Mouse (Mus musculus): ENCODE data around the gene Carnmt1.

Carnmt1 gene

GRCm38 (mm10) chr19:18653058-18653457 lies 17.5 kb upstream of the Carnmt1 start:
- DNase-seq (ENCODE audit: inconsistent age in 2 of 2, low spot score in 1 of 2), result peak in 1 of 2 experiments; percentile 49

GRCm38 (mm10) chr19:18654330-18654729 lies 16.2 kb upstream of the Carnmt1 start:
- no peak for DNase-seq (ENCODE audit: inconsistent age in 2 of 2, low spot score in 1 of 2)

GRCm38 (mm10) chr19:18654984-18655383 lies 15.6 kb upstream of the Carnmt1 start:
- no peak for DNase-seq (ENCODE audit: inconsistent age in 2 of 2, low spot score in 1 of 2)

- DNase-seq (ENCODE audit: inconsistent age in 2 of 2, low spot score in 1 of 2), result no peak
These were observed 14.6 kb upstream of the Carnmt1 start for GRCm38 (mm10) chr19:18655999-18656398.

GRCm38 (mm10) chr19:18658473-18658872 lies 12.1 kb upstream of the Carnmt1 start:
- DNase-seq (ENCODE audit: inconsistent age in 2 of 2, low spot score in 1 of 2), result peak in 1 of 2 experiments; percentile 53

GRCm38 (mm10) chr19:18659349-18659748 lies 11.2 kb upstream of the Carnmt1 start:
- no peak for DNase-seq (ENCODE audit: inconsistent age in 2 of 2, low spot score in 1 of 2)

GRCm38 (mm10) chr19:18660466-18660865 lies 10.1 kb upstream of the Carnmt1 start:
- DNase-seq (ENCODE audit: inconsistent age in 2 of 2, low spot score in 1 of 2), result no peak

GRCm38 (mm10) chr19:18661683-18662082 lies 8.9 kb upstream of the Carnmt1 start:
- DNase-seq (ENCODE audit: inconsistent age in 2 of 2, low spot score in 1 of 2), result no peak

- DNase-seq (ENCODE audit: inconsistent age in 2 of 2, low spot score in 1 of 2), result no peak
These were observed 6.7 kb upstream of the Carnmt1 start for GRCm38 (mm10) chr19:18663904-18664303.

- no peak for DNase-seq (ENCODE audit: inconsistent age in 2 of 2, low spot score in 1 of 2)
These were observed 3.6 kb upstream of the Carnmt1 start for GRCm38 (mm10) chr19:18666966-18667365.

- no peak for DNase-seq (ENCODE audit: inconsistent age in 2 of 2, low spot score in 1 of 2)
These were observed 1.0 kb upstream of the Carnmt1 start for GRCm38 (mm10) chr19:18669551-18669950.

- peak; percentile 66 to 87 for DNase-seq (ENCODE audit: inconsistent age in 2 of 2, low spot score in 1 of 2)
These were observed 635 bp downstream of the Carnmt1 start for GRCm38 (mm10) chr19:18671056-18671741.

- DNase-seq (ENCODE audit: inconsistent age in 2 of 2, low spot score in 1 of 2), result peak in 1 of 2 experiments; percentile 42
These were observed 1.9 kb downstream of the Carnmt1 start for GRCm38 (mm10) chr19:18672498-18672897.

- peak in 1 of 2 experiments; percentile 41 for DNase-seq (ENCODE audit: inconsistent age in 2 of 2, low spot score in 1 of 2)
These were observed 2.6 kb downstream of the Carnmt1 start for GRCm38 (mm10) chr19:18673116-18673515.

- peak; percentile 66 to 67 for DNase-seq (ENCODE audit: inconsistent age in 2 of 2, low spot score in 1 of 2)
These were observed 11.6 kb downstream of the Carnmt1 start for GRCm38 (mm10) chr19:18682142-18682541.

GRCm38 (mm10) chr19:18687556-18687955 lies 17.0 kb downstream of the Carnmt1 start:
- DNase-seq (ENCODE audit: inconsistent age in 2 of 2, low spot score in 1 of 2), result peak in 1 of 2 experiments; percentile 71

GRCm38 (mm10) chr19:18692176-18692575 lies 21.6 kb downstream of the Carnmt1 start:
- DNase-seq (ENCODE audit: inconsistent age in 2 of 2, low spot score in 1 of 2), result no peak

- no peak for DNase-seq (ENCODE audit: inconsistent age in 2 of 2, low spot score in 1 of 2)
These were observed 22.2 kb downstream of the Carnmt1 start for GRCm38 (mm10) chr19:18692768-18693167.

GRCm38 (mm10) chr19:18695116-18695515 lies 24.6 kb downstream of the Carnmt1 start:
- no peak for DNase-seq (ENCODE audit: inconsistent age in 2 of 2, low spot score in 1 of 2)

GRCm38 (mm10) chr19:18695552-18695951 lies 25.0 kb downstream of the Carnmt1 start:
- DNase-seq (ENCODE audit: inconsistent age in 2 of 2, low spot score in 1 of 2), result no peak

- DNase-seq (ENCODE audit: inconsistent age in 2 of 2, low spot score in 1 of 2), result no peak
These were observed 37.5 kb downstream of the Carnmt1 start for GRCm38 (mm10) chr19:18708101-18708500.

- DNase-seq (ENCODE audit: inconsistent age in 2 of 2, low spot score in 1 of 2), result no peak
These were observed 40.3 kb downstream of the Carnmt1 start for GRCm38 (mm10) chr19:18710903-18711302.

GRCm38 (mm10) chr19:18711589-18711988 lies 41.0 kb downstream of the Carnmt1 start:
- DNase-seq (ENCODE audit: inconsistent age in 2 of 2, low spot score in 1 of 2), result peak in 1 of 2 experiments; percentile 22
